Mouse (Mus musculus) hindbrain, embryonic 10.5 days (tissue): ENCODE data around the gene Svs1. TPM values are rescaled to one million over a fixed set of nuclear protein-coding genes. Genes with fewer than 3 reads are reported as not detected.

Experiments used
- DNase-seq: peaks from one replicate; pipeline ENCODE4 v3.0.0-alpha.2; 2017; ENCODE audit warnings: low spot score
- H3K27ac ChIP-seq: fragments of 300-500 bp; sonication (generic); 2 replicates; pipeline ENCODE4 v1.5.1; 2016; ENCODE audit warnings: mild to moderate bottlenecking, moderate library complexity
- H3K27me3 ChIP-seq: fragments of 300-500 bp; sonication (generic); 2 replicates; pipeline ENCODE4 v1.6.1; 2016; ENCODE audit warnings: mild to moderate bottlenecking; ENCODE audit not compliant: poor library complexity, insufficient read depth, severe bottlenecking
- H3K36me3 ChIP-seq: fragments of 300-500 bp; sonication (generic); 2 replicates; pipeline ENCODE4 v1.6.1; 2016; ENCODE audit warnings: mild to moderate bottlenecking, moderate library complexity
- H3K4me1 ChIP-seq: fragments of 300-500 bp; sonication (generic); replicated peaks from 2 replicates; pipeline ENCODE4 v1.6.1; 2016; ENCODE audit warnings: mild to moderate bottlenecking
- H3K4me3 ChIP-seq: fragments of 300-500 bp; sonication (generic); 2 replicates; pipeline ENCODE4 v1.5.1; 2016; ENCODE audit warnings: mild to moderate bottlenecking, moderate library complexity
- H3K9me3 ChIP-seq: fragments of 300-500 bp; sonication (generic); 2 replicates; pipeline ENCODE4 v1.6.1; 2016; ENCODE audit warnings: mild to moderate bottlenecking, moderate library complexity
- WGBS: fragments of 180-500 bp; shearing (Covaris S2); methylation state at CpG from one replicate; pipeline ENCODE4 v1.1.7; 2016; 5-methylcytosine and 5-hydroxymethylcytosine counted together
- polyA plus RNA-seq: library from polyadenylated mRNA; unstranded; fragments of >200 nt; fragmentation: Nextera tagmentation; extraction: Ambion mirVana; gene quantifications from 2 replicates; pipeline ENCODE4 v1.2.1, GENCODE M21; 2016

The Svs1 gene
- polyA plus RNA-seq, 1 experiment from 2014 or later: not detected

DNA sequence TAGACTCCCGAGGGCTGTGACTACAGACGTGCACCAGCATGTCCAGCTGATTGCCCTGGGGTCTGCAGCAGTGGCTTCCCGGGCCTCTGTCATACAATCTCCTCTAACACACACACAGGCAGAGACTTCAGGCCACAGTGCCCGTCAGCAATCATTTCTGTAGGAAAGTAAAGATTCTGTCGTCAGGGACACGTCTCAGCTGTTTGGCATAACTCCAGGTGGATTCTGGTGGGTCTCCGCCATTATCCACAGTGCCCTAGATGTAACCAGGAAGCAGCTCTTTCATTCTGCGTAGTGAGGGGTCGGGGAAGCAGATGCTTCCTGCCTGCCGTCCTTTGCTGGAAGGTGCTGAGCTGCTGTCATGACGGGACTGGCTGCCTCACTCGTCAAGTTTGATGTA is 30.5 kb downstream of the Svs1 start:
- Histone ChIP-seq H3K36me3 (no peaks in the 10 kb centered on the region), H3K27me3 (no peaks in the 10 kb centered on the region), H3K9me3 (no peaks in the 10 kb centered on the region), H3K4me1 (0 out of 2 replicates have a peak, but pooled peaks cover 4% of the 10 kb centered on the region), H3K4me3 (no peak overlapping the region), H3K27ac (no peak overlapping the region)
- WGBS: 81% methylated on average over 12 of the region's 12 CpGs
- DNase-seq: no peak

DNA sequence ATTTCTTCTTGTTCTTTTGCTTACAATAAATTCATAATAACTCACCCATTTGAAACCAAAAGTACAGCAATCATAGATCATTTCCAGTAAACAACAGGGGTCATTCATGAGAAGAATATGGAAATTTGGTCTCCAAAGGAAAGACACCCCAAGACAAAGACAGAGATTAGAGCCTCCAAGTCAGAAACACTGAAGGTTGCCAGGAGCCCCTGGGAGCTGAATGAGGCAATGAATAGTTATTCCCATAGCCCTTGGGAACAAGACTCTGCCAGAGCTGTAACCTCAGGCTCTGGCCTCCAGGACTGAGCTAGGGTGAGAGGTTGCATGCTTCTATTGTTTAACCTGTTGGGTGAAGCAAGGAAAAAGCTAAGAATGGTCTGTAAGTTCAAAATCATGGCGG is 32.7 kb downstream of the Svs1 start:
- H3K9me3 ChIP-seq: no peaks in the 10 kb centered on the region
- H3K36me3 ChIP-seq: no peaks in the 10 kb centered on the region
- DNase-seq: no peak
- H3K4me1 ChIP-seq: 0 out of 2 replicates have a peak, but pooled peaks cover 4% of the 10 kb centered on the region
- 87% methylated on average over 1 of the region's 1 CpGs for WGBS
- H3K27ac ChIP-seq: no peak overlapping the region
- H3K27me3 ChIP-seq: no peaks in the 10 kb centered on the region
- no peak overlapping the region for H3K4me3 ChIP-seq

DNA sequence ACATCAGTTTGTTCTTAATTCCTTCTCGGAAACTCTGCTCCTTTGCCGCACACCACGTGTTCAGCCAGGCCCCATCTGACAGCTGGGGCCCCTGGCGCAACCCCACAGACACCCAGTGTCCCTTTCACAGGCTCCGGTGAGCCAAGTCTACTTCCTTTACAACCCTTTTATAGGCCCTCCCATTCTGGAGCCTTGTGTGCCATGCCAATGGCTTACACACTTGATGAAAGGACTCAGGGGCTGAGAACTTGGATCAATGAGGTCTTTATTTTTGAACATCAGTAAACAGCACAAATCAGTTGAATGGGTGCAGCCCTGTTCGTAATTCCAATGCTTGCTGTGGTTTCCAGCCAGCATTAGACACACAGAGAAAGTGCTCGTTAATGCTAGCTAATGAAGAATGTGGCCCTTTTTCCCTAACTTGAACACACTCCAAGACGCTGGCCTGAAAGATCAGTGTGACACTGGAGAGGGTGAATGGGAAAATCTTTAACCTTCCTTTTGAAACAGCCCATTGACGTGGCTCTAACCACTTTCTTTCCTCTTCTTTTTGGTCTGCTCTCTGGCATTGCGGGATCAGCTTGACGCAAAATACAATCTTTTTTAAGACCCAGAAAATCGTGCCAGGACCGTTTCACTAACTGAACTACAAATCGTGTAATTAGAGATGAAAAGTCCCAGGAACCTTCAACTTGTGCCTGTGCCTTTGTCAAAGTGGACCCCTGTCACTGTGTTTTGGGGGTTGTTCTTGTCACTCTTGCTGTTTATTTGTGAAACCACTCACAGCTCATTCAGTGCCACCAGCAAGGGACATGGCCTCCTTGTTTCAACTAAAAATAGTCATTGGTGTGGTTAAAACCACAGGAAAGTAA is 34.7 kb downstream of the Svs1 start:
- H3K36me3 ChIP-seq: no peaks in the 10 kb centered on the region
- H3K4me3 ChIP-seq: no peak overlapping the region
- no peaks in the 10 kb centered on the region for H3K27me3 ChIP-seq
- no peak for DNase-seq
- H3K27ac ChIP-seq: no peak overlapping the region; the same call in 1 of the 2 replicates
- H3K4me1 ChIP-seq: 0 out of 2 replicates have a peak, but pooled peaks cover 4% of the 10 kb centered on the region
- 79% methylated on average over 14 of the region's 14 CpGs for WGBS
- H3K9me3 ChIP-seq: no peaks in the 10 kb centered on the region

DNA sequence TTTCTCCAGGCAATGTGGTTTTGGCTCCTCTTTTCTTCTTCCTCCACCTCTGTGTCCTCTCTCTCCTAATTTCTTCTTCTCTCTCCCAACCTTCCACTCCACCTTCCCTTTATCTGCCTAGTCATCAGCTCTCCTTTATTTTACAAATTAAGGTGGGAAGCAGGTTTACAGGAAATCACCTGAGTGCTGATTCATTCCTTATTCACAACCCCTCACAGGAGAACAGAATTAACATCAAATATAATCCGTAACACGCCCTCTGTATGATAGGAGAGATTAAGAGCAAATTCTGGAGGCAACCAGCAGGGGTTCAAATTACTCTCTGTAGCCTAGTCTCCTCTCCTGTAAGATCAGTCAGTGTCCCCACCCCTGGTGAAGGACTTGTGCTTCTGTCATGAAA is 35.7 kb downstream of the Svs1 start:
- Histone ChIP-seq H3K4me3 (no peak overlapping the region), H3K4me1 (0 out of 2 replicates have a peak, but pooled peaks cover 4% of the 10 kb centered on the region), H3K36me3 (no peaks in the 10 kb centered on the region), H3K27me3 (no peaks in the 10 kb centered on the region), H3K9me3 (no peaks in the 10 kb centered on the region), H3K27ac (no peak overlapping the region)
- DNase-seq: no peak
- 93% methylated on average over 2 of the region's 2 CpGs for WGBS

DNA sequence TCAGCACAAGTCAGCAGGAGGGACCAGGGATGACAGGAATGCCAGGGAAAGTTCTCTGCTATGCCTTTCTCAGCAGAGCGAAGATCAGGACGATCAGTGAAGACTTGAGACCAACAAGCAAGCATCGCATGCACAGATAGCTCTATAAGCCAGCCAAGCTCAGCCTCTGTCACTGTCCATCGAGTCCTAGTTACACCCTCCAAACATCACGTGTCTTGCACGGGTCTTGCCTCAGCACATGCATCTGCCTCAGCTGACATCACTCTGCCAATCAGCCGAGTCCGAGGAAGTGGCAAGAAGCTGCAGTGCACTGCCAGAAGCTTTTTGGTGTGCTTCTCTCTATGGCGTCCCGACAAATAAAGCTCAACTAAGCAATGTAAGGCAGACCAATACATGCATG is 36.7 kb downstream of the Svs1 start:
- no peaks in the 10 kb centered on the region for H3K27me3 ChIP-seq
- H3K9me3 ChIP-seq: no peaks in the 10 kb centered on the region
- 0 out of 2 replicates have a peak, but pooled peaks cover 4% of the 10 kb centered on the region for H3K4me1 ChIP-seq
- H3K27ac ChIP-seq: no peak overlapping the region
- no peak overlapping the region for H3K4me3 ChIP-seq
- no peaks in the 10 kb centered on the region for H3K36me3 ChIP-seq
- 87% methylated on average over 10 of the region's 10 CpGs for WGBS
- DNase-seq: no peak

DNA sequence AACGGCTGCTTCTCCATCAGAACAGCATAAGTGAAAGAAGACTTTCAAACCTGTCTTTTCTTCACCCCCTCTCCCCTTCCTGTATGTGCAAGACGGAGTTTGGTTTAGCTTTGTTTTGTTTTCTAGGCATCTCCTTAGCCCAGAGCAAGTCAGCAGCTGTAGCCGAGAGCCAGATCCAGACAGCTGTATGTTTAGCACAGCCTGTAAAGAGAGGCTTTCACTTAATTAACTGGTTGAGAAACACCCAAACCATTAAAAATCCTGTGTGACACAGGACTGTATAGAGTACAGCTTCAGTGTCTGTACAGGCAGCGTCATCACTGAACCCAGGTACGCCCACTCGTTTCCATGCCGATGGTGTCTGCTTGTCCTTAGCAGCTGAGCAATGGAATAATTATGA is 38.6 kb downstream of the Svs1 start:
- Histone ChIP-seq H3K36me3 (no peaks in the 10 kb centered on the region), H3K9me3 (no peaks in the 10 kb centered on the region), H3K27me3 (no peaks in the 10 kb centered on the region), H3K27ac (no peak overlapping the region), H3K4me1 (0 out of 2 replicates have a peak, but pooled peaks cover 4% of the 10 kb centered on the region), H3K4me3 (no peak overlapping the region)
- WGBS: 88% methylated on average over 7 of the region's 7 CpGs
- DNase-seq: no peak

DNA sequence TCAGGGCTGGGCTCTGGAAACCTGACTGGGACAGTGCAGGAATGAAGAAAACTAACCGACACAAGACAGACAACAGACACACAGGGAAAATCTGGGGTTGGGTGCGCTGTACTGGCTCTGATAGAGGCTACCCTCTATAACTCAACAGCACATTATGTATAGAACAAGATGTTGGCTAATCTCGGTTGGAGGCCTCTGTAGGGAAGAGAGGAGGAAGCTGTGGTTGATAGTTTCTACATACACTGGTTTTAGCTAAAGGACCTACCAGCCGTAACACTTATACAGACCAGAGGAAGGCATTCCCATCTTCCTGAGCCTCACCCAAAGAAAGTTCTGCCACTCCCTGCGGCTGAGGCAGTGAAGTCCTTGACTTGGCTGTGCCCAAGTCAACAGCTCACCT is 39.8 kb downstream of the Svs1 start:
- no peak overlapping the region for H3K4me3 ChIP-seq
- H3K9me3 ChIP-seq: no peaks in the 10 kb centered on the region
- WGBS: 92% methylated on average over 5 of the region's 5 CpGs
- no peak overlapping the region for H3K27ac ChIP-seq
- H3K27me3 ChIP-seq: no peaks in the 10 kb centered on the region
- DNase-seq: no peak
- no peaks in the 10 kb centered on the region for H3K4me1 ChIP-seq
- no peaks in the 10 kb centered on the region for H3K36me3 ChIP-seq

DNA sequence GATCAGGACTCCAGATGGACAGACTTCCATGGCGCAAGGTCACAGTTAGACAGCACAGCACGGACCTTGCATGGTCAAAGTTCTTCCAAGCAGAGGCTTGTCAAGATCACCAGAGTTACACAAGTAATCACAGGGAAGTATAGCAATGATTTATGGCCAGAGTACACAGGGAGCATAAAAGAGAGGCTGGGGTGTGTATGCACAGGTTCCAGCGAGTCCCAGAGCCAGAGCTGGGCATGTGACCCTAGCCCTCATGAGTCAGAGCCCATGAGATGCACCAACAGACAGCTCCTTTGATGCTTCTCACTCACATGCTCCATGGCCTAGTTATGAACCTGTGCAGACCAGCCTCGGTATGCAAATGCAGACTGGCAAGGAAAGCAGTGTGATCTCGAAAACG is 41.4 kb downstream of the Svs1 start:
- DNase-seq: no peak
- H3K36me3 ChIP-seq: no peaks in the 10 kb centered on the region
- H3K27ac ChIP-seq: no peak overlapping the region
- WGBS: 90% methylated on average over 6 of the region's 6 CpGs
- no peaks in the 10 kb centered on the region for H3K9me3 ChIP-seq
- peaks cover 5% of the 10 kb centered on the region for H3K4me1 ChIP-seq
- no peak overlapping the region for H3K4me3 ChIP-seq
- H3K27me3 ChIP-seq: no peaks in the 10 kb centered on the region

DNA sequence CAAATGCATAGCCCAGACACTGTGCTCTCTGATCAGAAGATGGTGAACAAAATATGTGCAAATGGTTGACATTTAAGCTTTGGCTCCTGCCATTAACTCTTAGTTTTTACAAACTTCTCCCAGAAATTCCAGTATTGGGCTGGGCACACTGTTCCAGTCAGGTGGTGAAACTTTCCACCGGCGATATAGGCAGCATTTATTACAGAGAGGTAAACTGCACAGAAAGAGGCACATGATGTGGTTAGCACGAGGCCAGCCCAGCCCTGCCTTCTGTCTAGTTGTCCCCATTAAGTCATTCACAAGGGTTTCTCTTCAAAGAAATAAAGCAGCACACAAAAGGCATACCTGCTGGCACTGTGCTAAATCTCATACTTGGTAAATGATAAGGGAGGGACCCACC is 42.0 kb downstream of the Svs1 start:
- no peak for DNase-seq
- Histone ChIP-seq H3K9me3 (no peaks in the 10 kb centered on the region), H3K27me3 (no peaks in the 10 kb centered on the region), H3K4me1 (peaks cover 5% of the 10 kb centered on the region), H3K27ac (no peak overlapping the region), H3K4me3 (no peak overlapping the region), H3K36me3 (no peaks in the 10 kb centered on the region)
- WGBS: 94% methylated on average over 3 of the region's 3 CpGs

DNA sequence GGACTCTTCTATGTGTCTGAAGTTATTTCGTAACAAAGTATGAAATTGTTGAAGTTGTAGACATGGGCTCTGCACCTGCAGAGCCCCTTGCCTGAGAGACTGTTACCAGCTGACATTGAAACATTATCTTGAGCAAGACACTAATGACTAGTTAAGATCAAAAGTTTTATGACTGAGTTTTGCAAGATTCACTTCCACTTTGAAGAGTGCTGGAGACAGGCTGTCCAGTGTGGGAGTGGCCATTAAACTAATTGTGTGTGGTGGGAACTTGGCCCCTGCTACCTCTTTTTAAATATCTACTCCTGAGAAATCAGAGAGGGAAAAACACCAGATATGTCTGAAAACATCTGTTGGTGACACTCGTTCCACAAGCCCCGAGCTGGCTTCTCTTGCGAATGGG is 44.6 kb downstream of the Svs1 start:
- Histone ChIP-seq H3K4me1 (peaks cover 5% of the 10 kb centered on the region), H3K36me3 (no peaks in the 10 kb centered on the region), H3K9me3 (no peaks in the 10 kb centered on the region), H3K27me3 (peaks cover 2% of the 10 kb centered on the region; the same call in 1 of the 2 replicates), H3K27ac (no peak overlapping the region), H3K4me3 (no peak overlapping the region)
- DNase-seq: no peak
- WGBS: 93% methylated on average over 4 of the region's 4 CpGs

DNA sequence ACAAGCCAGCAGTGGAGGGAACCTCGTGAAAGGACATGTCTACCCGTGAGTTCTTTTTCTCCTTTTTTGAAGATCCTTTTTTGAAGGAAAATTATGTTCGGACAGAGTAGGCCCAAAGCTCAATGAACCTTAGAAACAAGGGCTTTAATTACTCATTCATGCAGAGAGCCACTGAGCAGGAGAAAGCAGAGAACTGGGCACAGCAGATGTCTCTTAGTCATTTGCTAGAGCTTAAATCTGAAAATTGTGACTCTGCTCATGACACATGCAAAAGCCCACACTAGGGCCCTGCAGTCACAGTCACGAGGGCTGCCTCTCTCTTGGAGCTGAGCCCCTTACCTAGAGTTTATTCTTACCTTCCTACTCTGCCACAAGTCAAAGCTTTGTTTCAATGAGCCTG is 46.1 kb downstream of the Svs1 start:
- Histone ChIP-seq H3K27me3 (peaks cover 17% of the 10 kb centered on the region), H3K9me3 (no peaks in the 10 kb centered on the region), H3K36me3 (no peaks in the 10 kb centered on the region), H3K27ac (no peak overlapping the region), H3K4me1 (peaks cover 17% of the 10 kb centered on the region), H3K4me3 (no peak overlapping the region)
- DNase-seq: no peak
- WGBS: 83% methylated on average over 4 of the region's 4 CpGs

DNA sequence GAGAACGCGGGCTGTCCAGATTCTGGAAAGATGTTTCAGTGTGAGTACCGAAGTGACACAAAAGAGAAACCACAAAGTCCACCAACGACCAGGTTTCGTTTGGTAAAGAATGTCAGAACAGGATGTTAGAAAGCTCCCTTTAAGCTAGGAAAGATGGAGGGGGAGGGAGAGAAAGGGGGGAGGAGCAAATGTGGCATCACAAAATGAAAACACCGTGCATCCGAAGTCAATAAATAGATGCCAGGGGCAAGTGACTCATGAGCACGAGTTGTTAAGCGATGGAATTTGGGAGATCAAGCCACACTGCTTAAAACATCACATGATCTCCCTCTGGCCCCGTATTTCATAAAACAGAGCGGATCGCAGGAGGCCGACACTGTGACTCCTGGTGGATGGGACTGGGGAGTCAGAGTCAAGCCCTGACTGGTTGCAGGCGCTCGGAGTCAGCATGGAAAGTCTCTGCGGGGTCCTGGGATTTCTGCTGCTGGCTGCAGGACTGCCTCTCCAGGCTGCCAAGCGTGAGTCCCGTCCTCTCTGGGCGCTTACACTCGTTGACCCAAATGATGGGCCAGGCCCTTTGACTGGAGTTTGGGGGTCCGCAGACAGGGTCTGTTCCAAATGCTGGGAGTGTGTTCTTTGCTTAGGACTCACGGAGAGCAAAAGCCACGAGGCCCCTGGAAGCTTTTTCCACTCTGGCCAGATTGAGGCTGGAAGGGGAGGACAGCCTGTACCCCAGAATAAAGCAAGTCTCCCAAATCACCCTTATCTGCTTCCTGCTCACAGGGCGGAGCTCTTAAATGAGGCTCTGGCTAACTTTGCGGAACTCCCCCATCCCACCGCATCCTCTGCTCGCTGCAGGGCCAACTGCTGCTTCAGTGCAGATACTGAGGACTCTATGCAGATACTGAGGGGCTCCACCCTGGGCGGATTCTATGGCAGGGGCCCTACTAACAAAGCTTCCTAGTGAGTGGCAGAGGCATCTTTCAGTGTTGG is 49.9 kb downstream of the Svs1 start, which contains the start of gene Gpnmb:
Gene Gpnmb (plus strand): TSS at position 272 of the 993 bp plus-strand sequence.
- no peak for DNase-seq
- WGBS: 47% methylated on average over 28 of the region's 28 CpGs
- H3K4me1 ChIP-seq: peaks cover 22% of the 10 kb centered on the region
- H3K27me3 ChIP-seq: peaks cover 19% of the 10 kb centered on the region
- 0 out of 2 replicates have a peak within 1 kb of the TSS, but pooled peaks have one; percentile 26 for H3K27ac ChIP-seq
- H3K36me3 ChIP-seq: no peaks in the 10 kb centered on the region
- H3K9me3 ChIP-seq: no peaks in the 10 kb centered on the region
- peak within 1 kb of the TSS; percentile 16; the same call in 1 of the 2 replicates for H3K4me3 ChIP-seq
